Mouse (Mus musculus) CD4-positive, CD25-positive, alpha-beta regulatory T cell (primary cell): ENCODE data around the gene Bzw2. TPM values are rescaled to one million over a fixed set of nuclear protein-coding genes. Genes with fewer than 3 reads are reported as not detected.

Experiments
- polyA plus RNA-seq: library from polyadenylated mRNA; unstranded; fragments of 100-300 nt; shearing (Covaris generic); gene quantifications from one replicate; pipeline ENCODE4 v1.2.1, GENCODE M21; 2017

Bzw2 gene
- polyA plus RNA-seq, result 190 TPM

GRCm38 (mm10) chr12:36157638-36158308, at the start of gene Bzw2:
Gene Bzw2, minus strand, starts transcription at chr12:36158080.

DNA sequence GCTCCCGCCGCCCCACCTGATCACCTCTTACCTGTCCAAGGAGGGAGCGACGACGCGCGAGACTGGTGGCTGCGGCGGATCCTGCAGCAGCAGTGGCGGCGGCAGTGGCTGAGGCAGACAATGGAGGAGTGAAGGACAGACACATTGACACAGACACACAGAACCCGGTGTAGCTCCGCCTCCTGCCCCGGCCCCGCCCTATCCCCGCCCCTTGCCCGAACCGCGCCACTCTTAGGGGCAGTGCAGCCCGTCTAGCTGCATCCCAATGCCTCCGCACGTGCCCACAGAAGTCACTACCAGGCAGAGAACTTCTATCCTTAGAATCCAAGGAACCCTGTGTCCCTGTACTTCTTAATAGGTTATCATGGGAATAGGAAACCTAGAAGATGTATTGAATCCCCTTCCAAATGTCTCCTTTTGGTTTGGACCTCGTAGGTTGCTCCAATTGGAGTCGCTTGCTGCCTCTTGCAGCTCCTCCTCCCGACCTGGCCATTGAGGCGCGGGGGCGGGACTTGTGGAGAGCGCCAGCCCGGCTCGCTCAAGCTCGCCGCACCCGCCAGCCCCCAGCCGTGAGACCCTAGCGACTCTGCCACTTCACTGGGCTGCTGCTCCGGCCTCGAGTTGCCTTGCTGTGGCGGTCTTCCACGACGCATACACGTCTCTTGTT, 1.1 kb downstream of the Bzw2 start, which contains the start of gene Ankmy2:
Ankmy2 (plus strand) TSS at position 478 of the 667 bp plus-strand sequence.

DNA sequence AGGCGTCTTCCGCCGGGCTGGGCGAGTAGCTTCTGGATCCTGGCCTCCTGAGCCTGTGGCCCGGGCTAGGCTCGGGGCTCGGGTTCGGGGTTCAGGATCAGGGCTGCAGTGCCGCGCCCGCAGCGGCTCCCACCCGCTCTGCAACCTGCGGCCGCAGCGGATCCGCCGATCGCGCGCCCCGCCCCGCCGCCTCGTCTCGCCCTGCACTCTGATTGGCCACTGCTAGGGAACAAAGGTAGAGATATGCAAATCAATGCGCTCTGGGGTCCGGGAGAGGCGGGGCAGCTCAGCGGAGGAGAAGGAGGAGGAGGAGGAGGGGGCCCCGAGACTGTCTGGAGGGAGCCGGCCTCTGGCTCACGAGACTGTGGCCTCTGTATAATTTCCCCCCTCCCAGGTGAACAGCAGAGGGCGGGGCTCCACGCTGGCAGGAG, 115.5 kb downstream of the Bzw2 start, which contains the start of gene Tspan13:
Tspan13 (minus strand) TSS at position 153 of the 431 bp plus-strand sequence.

Other genes starting within 250 kb of the Bzw2 start
- gene Agr3, start 232.5 kb downstream of the Bzw2 start, polyA plus RNA-seq, result not detected
- not detected for gene Agr2, start 165.2 kb downstream of the Bzw2 start, polyA plus RNA-seq
- 392 TPM for gene Tspan13, start 115.6 kb downstream of the Bzw2 start, polyA plus RNA-seq
- gene Ankmy2, start 966 bp downstream of the Bzw2 start, polyA plus RNA-seq, result 42.5 TPM
- gene Lrrc72, start 95.3 kb upstream of the Bzw2 start, polyA plus RNA-seq, result not detected
- 0.36 TPM for gene Sostdc1, start 156.1 kb upstream of the Bzw2 start, polyA plus RNA-seq
- 1.2 TPM for gene Ispd, start 223.4 kb upstream of the Bzw2 start, polyA plus RNA-seq
- gene D630036H23Rik, start 224.1 kb upstream of the Bzw2 start, polyA plus RNA-seq, result 0.31 TPM